Mouse (Mus musculus) ovary, postnatal 14 days (tissue): ENCODE data around the gene Nfic.
A peak's percentile ranks its signal among the peaks of the same experiment; 100 is the strongest.

Experiments used
- DNase-seq: peaks from one replicate; pipeline ENCODE4 v3.0.0; 2022; ENCODE audit warnings: low spot score

Nfic gene

DNA sequence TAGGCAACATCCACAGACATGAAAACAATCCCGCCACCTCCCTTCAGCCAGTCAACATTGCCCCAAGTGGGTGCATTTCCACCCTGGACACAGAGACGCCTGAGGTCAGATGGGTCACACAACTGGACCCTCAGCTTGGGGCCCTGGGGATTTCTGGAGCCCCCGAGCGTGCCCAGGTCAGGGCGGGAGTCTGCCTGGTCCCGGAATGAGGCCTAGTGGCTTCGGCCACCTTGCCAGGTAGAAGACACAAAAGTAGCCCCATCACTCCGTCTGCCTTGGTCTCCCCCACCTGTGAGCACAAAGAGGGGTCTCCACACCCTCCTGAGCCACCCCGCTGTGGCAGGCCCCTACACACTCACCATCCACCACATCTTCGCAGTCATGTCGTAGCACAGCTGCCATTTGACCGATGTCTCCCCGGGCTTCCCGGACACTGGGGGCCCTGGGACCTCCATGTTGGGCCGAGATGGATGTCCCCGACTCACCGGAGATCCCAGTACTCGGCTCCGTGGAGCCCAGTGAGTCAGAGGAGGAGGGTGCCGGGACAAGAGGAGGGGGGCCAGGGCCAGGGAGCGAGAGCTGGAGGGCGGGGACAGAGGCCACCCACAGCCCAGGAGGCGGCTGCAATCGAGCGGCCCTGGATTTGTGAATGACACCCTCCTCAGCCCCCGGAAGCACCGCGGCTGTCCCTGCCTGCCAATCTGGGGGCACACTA, at the start of gene Nfic:
Gene Nfic (minus strand): TSS at position 455 of the 715 bp plus-strand sequence.
- DNase-seq: no peak

DNA sequence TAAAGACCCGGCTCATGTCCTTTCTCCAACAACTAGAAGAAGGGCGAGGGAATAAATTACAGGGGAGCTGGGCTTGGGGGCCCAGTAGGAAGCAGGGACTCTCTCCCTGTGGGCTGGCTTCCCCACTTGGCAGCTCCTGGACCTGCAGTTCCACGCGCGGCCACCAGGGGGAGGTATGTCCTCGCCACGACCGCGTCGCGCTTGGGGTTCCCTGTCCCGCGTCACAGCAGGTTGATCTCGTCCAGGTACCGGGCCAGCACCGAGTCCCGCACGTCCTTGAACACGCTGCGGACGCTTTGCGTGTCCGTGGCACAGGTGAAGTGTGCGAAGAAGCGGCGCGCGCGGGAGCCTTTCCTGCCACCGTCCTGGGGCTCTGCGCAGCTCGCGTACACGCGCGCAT, 47.2 kb upstream of the Nfic start:
- DNase-seq: peak; percentile 93

DNA sequence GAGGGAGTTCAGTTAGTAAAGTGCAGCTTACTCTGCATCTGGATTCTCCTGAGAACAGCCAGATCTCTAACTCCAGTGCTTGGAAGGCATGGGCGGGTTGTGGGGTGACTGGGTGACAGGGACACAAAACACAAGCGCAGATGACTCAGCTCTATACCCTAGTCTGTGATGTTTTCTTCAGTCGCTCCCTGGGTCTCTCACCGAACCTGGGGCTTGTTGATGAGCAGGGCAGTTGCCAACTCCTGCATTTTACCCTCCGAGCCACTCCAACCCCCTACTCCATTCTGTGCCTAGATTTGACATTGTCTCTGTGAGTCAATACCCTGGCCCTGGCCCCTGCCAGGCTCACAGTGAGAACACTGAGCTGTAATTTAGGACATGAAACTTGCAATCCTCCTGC, 46.4 kb upstream of the Nfic start:
- no peak for DNase-seq

DNA sequence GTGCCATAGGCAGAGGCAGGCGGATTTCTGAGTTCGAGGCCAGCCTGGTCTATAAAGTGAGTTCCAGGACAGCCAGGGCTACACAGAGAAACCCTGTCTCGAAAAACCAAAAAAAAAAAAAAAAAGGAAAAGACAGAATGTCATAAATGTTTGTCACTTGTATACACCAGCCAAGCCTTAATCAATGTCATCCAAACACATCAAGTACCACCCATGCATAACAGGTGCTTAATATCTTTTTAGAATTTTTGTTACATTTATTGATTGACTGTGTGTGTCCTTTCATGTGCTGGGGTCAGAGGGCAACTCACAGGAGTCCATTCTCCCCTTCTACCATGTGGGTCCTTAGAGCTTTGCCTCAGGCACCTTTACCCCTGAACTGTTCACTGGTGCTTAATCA, 44.6 kb upstream of the Nfic start, which contains the start of gene S1pr4:
Gene S1pr4 (minus strand): TSS at position 101 of the 400 bp plus-strand sequence.
- no peak for DNase-seq

DNA sequence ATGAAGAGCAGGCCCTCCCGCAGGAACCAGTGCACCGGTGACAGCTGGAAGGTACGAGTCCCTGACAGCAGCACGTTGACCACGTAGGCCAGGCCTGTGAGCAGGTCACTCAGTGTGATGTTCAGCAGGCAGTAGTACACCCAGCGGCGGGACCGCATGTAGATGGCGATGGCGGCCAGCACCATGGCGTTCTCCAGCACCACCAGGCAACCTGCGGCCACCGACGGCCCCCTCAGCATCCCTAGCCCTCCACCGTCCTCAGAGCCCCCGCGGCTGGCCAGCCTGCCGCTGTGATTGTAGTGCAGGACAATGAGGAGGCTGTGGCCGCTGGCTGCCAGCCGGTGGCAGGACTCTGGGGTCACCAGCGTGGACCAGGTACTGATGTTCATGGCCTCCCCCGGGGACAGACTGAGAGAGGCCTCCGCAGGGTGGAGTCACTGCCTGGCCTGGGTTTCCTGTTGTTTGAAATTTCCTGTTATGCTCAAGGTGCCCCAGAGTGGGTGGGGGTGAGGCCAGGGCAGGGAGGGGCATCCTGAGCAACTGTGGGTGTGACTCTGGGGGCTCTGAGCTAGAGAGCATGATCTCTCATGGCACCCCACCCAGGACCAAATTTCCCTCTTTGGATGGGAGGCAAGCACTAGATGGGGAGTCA, 43.9 kb upstream of the Nfic start:
- no peak for DNase-seq

DNA sequence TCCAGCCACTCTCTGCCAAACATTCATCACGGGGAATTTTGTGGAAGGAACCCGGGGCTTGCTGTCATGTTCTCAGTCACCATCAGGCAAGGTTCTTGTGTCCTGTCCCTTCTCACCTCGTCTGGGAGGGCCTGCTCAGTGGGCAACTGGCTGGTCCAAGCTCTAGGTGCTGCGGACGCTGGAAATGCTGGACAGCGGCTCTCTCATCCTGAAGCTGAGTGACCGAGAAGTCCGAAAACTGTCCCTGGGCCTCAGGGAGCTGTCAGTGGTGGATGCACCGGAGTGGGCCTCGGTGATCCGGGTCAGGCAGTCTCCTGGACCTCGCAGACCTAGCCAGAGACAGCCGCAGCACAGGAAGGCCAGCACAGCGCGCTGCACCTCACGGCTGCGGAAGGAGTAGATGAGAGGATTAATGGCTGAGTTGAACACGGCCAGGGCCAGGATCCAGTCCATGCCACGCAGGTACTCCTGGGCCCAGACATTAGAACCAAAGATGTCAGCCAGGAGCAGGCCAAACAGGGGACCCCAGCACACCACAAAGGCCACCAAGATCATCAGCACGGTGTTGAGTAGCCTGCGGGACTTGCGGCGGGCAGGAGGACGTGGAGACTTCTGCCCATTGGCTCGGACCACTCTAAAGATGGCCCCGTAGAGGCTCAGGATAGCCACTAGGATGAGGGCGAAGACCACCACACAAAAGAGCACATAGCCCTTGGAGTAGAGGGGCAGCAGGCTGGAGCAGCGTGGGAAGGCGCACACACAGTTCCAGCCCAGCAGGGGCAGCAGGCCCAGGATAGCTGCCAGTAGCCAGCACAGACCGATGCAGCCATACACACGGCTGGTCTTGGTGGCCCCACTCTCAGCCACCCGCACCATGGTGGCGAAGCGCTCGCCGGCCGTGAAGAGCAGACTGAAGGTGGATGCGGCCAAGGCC, 43.1 kb upstream of the Nfic start:
- DNase-seq: no peak

DNA sequence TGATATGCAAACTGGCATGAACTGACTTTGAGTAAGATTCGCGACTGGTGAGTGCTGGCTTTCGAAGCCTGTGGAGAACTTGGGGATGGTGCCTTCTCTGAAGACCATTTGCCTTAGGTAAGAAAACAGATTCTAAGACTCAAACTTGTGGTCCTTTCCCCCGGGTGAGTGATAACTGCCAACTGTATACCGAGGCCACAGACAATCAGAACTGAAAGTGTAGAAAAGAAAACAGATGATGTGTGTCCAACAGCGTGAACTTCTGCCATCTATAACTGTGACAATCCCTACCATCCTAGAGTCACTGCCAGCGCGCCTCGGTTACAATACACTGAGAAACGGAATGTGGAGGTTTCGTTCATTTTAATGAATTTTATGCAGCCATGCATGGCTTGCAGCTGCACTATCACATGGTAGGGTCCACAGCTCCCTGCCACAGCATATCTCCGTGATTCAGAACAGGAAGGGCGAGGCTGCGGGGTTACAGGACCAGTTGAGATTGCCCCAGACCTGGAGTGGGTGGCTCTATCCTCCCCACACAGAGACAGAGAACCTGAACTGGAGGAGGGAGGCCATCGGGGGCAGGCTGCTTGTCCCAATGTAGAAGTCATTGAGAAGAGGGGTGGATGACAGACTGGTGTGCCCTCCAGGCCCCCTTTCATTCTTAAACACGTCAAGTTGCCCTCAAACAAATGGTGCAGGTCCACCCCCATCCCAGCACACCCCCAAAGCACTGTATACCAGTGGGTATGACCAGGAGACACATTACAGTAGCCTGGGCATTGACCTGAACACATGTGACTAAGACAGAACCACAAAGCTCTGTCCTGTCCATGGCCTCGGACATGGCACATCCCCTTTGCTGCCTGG, 42.2 kb upstream of the Nfic start:
- DNase-seq: no peak

DNA sequence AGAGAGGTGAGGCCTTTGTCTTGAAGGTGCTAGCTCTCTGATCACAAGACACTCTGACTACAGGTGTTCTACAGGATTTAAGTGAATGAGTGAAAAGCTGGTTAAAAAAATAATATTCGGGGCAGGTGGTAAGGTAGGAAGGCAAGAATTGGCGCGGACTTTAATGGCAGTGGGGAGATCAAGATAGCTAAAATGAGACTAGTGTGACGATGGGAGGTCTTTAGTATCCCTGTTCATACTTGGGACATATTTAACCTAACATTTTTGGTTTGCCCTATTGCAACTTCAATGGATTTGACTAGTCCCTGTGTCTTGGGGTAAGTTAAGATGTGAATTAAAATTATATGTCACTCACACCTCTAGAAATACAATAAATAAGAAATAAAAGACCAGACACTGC, 41.5 kb upstream of the Nfic start:
- DNase-seq: no peak

DNA sequence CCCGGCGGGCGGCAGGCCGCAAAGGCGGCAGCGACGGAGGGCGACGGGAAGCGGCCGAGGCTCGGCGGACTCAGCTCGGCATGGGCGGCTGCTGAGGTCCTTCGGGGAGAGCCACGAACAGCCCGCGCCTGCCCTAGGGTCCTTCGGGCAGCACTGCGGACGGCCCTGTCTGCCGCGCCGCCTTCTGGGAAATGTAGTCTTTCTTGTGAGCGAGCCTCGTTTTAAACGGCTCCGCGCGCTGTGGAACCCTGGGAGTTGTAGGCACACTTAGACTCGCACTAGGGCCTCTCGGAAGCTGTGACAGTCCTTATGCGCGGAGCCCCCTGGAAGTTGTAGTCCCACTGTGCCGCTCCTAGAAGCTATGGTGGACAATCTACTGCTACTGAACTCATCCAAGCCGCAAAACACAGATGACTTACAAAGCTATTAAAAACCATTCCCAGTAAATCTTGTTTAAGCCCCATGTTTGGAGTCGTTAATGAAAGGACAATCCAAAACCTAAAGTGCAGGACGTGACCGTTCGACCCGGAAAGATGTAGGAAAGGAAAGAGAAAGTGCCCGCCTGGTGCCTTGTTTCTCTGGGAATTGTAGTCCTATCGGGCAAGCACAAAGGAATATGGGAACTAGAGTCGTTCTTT, 40.9 kb upstream of the Nfic start, which contains the start of gene Ncln:
Gene Ncln (minus strand): TSS at position 129 of the 638 bp plus-strand sequence.
- DNase-seq: peak; percentile 96

DNA sequence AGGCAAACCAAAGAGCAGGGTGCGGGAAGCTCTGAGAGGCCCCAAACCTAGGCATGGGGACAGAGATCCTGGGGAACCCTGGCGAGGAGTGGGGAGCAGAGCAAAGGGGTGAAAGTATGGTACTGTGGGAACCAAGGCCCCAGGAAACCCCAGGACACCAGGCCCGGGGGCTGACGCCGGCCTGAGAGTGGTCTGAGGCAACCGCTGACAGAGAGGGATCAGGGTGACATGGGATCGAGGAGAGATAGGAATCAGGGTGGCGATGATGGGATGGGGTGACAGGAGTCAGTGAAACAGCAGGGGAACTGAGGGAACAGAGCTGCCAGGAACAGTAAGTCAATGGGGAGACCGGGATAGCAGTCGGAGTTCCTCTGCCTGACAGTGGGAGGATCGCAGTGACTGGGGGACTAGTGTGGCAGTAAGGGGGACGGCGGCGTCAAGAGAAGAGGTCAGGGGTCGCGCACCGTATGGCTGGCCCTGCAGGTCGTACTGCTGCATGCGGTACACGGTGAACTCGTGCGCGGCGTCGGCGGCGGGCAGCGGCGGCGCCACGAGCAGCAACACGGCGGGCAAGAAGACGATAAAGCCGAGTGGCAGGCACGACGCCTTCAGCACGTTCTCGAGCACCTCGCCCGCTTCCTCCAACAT, 40.3 kb upstream of the Nfic start:
- no peak for DNase-seq

DNA sequence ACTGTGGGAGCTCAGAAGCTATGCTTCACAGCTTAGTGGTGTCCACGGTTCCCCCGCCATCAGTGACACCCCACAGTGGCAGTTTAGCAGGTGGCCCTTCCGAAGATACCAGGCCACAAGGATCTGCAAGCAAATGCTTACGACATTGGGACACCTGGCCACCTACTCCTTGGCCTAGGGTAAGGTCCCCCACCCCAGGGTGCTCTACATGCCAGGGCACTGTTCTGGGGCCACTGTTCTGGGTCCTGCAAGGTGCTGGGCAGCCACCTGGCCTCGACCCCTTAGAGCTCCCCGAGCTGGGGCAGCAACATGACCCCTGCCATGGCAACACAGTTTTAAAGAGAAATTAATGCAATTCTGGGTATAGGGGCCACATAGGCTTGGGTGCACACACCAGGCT, 39.7 kb upstream of the Nfic start:
- DNase-seq: no peak

DNA sequence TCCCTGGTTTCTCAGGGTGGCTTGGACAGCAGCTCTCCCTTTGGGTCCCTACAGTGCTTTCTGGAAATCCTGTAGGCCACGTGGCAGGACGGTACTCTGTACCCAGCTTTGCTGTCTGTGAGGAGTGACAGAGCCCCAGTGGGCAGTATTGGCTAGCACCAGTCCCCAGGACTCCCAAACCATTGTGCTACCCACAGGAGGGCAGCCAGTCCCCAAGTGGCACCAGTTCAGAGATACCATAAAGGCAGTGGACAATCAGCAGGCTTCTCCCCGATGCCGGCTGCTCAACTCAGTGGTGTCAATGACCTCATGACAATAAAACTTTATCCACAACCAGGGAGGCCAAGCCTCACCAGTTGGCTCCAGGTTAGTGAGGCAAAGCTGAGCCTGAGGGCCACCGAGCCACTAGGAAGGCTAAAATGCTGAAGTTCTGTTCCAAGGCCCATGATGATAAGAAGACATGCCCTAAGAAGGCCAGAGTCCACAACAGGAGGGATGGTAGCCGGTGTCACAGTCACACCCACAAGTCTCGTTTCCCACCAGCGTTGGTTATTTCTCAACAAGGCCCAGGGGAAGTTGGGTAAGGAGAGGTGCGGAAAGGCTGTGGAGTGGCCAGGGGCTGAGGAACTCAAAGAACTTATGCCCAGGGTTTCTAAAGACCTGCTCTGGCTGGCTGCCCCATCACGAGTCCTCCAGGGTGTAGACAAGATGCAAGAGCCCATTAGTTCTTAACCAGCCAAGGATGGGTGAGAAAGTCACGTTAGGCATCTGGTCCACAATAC, 39.0 kb upstream of the Nfic start:
- DNase-seq: no peak

DNA sequence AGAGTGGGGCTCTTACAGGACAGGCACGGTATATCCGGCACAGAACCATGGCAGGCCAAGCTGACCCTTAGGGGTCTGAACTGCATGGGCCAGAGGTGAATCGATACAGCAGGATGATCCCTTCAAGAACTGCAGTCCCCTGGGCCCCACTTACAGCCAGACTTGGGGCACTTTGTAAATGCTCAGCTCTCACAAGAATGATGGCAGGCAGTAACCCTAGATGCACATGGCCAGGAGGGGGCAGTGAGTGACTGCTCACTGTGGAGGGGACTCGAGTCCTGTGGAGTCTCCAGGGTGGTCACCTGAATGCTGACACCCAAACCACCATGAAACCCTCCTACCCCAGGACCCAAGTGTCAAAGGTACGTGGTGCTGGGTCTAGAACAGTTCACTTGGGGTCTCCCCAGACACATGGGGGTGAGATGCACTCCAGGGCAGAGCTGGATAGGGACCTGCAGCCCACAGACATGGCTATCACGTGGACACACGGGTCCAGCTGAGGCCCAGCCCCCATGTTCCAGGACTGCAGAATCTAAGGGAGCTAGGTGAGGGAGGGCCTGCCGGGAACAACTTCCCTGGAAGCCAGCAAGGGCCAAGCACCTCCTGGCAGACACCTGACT, 38.3 kb upstream of the Nfic start:
- DNase-seq: no peak

DNA sequence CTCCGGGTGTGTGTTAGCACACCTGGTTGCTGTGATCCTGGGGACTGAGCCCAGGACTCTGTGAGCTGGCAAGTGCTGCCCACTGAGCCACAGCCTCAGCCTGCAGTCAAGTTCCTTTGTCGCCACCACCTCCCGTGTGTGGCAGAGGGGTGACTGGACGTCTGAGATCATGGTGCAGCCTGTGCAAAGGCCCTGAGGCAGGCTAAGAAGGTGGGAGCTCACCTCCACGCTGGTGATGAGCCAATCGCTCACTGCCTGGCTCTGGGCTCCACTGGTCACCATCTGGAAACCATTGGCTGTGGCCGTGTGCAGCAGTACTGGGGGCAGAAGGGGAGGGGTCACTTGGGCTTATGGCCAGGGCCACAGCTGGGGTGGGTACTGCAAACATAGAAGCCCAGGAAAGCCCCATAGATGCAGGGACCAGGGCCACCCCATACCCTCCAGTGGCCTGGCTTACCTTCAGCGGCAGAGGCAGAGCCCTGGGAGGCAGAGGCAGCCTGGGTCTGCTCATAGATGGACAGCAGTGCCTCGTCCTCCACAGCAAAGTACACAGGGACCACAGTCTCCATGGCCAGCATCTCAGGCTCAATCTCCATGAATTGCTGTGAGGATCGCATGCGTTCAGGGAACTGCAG, 37.3 kb upstream of the Nfic start:
- DNase-seq: no peak

DNA sequence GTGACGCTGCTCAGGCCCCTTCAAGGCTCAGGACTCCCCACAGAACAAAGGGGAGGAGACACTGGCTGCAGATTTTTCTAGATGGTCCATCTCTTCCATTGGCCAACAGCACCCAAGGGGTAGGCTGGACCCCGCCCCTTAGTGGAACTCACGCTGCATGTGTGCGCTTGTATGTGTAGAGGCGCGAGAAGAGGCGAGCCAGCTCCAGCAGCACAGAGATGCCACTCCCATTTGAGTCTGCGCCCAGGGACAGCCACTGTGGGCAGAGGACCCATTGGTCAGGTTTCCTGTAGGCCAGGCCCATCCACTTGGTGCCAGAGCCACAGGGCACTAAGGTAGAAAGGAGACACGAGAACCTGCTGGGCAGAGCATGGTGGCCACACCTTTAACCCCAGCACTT, 35.6 kb upstream of the Nfic start:
- no peak for DNase-seq

DNA sequence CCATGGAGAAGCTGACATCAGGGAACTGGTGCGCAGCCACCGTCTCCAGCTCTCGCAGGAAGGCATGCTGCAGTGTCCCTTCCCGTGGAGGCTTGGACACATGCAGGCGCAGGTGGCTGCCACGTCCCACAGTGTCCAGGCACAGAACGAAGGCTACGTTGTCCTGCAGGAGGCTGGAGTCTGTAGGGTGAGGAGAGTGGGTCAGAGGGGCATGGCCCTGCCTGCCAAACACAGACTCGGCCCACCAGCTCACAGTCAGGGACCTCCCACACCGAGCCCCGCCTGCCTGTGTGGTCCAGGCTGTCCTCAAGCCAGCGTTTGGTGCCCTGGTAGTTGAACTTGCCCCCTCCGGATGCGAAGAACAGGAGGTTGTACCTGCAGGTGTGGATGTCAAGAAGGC, 34.5 kb upstream of the Nfic start:
- no peak for DNase-seq

DNA sequence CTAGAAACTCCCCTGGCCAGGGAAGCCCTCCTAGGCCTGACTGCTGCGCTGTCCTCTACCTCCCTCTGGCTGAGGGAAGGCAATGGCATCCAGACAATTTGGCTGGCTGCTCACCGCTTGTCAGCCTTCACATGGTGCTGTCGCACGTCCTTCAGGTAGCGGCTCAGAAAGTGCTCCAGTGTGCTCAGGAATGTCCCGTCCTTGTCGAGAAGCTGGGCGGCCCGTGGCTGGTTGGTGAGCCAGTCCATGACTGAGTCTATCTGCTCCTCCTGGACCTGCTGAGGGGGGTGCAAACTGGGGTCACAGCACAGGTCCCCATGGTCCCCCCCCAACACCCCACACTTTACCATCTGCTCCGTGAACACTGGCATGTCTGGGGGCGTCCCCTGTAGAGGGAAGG, 32.6 kb upstream of the Nfic start:
- no peak for DNase-seq

DNA sequence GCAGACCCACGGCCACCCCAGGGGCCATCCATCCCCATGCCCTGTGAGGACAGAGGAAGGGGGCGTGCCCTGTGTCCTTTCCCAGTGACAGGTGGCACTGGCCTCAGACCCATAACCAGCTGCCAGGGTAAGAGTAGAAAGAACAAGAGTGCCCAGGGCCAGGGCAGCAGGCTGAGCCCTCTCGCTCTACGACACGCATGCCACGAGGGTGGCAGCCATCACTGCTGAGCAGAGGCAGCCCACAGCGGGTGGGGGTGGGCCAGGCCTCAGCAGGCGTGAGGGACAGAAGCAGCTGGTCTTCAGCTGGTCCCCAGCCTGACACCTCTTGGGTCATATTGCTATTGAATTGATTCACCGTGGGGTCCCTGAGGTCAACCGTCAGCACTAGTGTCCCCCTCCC, 31.1 kb upstream of the Nfic start:
- no peak for DNase-seq

DNA sequence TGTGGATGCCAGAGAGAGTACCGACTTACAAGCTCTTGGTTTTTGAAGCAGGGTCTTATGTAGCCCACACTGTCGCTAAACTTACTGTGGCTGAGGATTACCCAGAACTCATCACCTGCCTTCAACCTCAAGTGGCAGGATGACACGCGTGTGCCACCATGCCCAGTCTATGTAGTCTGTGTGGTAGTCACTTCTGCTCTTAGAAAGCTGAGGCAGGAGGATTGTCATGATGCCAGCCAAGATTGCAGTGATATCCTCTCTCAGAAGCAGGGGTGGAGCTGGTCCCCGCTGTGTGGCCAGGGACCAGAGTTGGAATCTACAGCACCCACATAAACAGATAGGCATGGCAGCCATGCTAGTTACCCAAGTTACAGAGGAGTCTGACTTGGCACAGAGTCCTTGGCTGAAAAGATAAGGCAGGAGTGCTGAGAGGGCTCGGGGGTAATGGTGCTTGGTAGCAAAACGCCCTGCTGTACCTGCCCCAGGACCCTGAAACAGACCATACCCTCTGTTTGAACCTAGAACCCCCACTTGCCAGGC, 30.1 kb upstream of the Nfic start:
- no peak for DNase-seq
